Mouse (Mus musculus): ENCODE data around the gene Tbc1d22a.

DNA sequence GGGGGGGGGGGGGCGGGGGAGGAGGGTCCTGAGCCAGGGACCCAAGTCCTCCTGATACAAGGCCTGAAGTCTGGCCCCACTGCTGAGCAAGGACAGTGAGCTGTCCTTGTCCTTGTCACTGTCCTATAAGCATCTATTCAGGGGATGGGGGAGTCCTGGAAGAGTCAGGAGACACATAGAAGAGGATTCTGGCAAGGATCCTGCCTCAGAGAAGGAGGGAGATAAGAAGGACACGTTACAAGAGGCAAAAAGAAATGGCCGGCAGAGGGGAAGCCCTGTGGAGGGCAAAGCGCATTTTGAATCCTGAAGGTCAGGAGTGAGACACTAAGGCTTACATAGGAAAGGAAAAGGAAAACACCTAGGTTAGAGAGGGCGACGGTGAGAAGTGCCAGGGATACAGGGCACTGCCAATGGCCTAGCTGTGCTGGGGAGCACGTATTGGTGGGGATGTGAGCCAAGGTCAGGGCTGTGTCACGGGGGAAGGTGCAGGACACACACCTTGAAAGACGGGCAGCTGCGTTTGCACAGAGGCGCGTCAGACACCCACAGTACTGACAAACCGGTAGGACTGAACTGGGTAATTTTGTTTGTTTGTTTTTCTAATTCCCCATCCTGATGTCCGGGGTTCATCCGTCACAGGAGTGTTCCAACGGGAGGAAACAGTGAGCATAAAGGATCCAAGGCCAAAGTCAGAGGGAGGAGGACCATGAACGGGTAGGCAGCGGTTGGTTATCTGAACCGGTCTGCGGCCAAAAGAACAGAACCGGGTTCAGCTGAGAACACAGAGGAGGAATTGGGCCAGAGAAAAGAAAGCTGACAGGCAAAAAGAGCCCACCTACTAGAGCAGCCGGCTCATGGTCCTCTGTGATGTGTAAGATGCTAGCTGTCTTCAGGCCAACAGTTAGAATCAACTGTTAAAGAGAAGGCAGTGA, 37.2 kb upstream of the Tbc1d22a start:
- TF ChIP-seq CTCF (IDR thresholded peaks at IDR 0.05; ENCODE audit: low read depth) (no peak), EP300 (IDR thresholded peaks at IDR 0.05; ENCODE audit: low read depth) (no peak)

All from heart, postnatal 0 days (tissue).